Mouse (Mus musculus) embryonic fibroblast, embryonic 13.5 days (primary cell): ENCODE measurements at regions not wholly inside any gene's neighbourhood (a gene's known extent, or its start where the extent isn't known, plus 50 kb on each side); places are given as distances from the start of the nearest gene placed in this dataset.

Experiments
- H3K27ac ChIP-seq: 2 replicates; pipeline ENCODE4 v1.5.1; 2012; ENCODE audit warnings: low read length, control low read depth, inconsistent platforms; ENCODE audit not compliant: insufficient read depth
- H3K4me1 ChIP-seq: 2 replicates; pipeline ENCODE4 v1.6.1; 2011; ENCODE audit warnings: low read length; ENCODE audit not compliant: control insufficient read depth, insufficient read depth
- H3K4me3 ChIP-seq: 2 replicates; pipeline ENCODE4 v1.5.1; 2011; ENCODE audit warnings: mild to moderate bottlenecking, control low read depth, low read length; ENCODE audit not compliant: insufficient read depth
- CTCF ChIP-seq: IDR thresholded peaks from 2 replicates; pipeline ENCODE4 v1.5.1; 2011; ENCODE audit warnings: mild to moderate bottlenecking, control low read depth, low read length, moderate library complexity, borderline replicate concordance; ENCODE audit not compliant: insufficient read depth
- POLR2A ChIP-seq: IDR thresholded peaks from 2 replicates; pipeline ENCODE4 v1.6.1; 2011; ENCODE audit warnings: low read depth, mild to moderate bottlenecking, control low read depth, low read length, moderate library complexity

GRCm38 (mm10) chr2:128316516-128316915 is 190.7 kb downstream of the Bcl2l11 start:
- Histone ChIP-seq H3K4me1 (peaks cover 30% of the 10 kb centered on the region), H3K27ac (no peak overlapping the region), H3K4me3 (no peak overlapping the region)
- TF ChIP-seq CTCF (no peak), POLR2A (no peak)

DNA sequence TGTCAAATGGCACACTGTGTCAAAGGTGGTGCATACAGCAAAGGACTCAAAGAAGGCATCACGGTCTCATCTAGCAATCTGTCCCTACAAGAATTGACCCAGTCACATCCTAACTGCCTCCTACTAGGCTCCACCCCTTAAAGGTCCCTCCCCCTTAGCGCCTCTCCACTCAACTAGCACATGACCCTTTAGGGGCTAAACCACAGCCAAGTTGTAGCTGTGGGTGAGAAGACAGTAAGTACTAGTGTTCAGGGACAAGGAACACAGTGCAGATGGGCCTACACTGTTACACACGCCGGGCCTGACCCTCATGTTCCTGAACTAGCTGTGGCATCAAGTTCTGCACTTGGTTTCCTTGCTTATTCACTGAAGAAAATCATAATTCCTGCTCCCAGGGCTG is 192.4 kb downstream of the Bcl2l11 start:
- Histone ChIP-seq H3K4me1 (peaks cover 21% of the 10 kb centered on the region), H3K27ac (no peak overlapping the region), H3K4me3 (no peak overlapping the region)
- TF ChIP-seq CTCF: no peak
- no peak for TF ChIP-seq POLR2A

DNA sequence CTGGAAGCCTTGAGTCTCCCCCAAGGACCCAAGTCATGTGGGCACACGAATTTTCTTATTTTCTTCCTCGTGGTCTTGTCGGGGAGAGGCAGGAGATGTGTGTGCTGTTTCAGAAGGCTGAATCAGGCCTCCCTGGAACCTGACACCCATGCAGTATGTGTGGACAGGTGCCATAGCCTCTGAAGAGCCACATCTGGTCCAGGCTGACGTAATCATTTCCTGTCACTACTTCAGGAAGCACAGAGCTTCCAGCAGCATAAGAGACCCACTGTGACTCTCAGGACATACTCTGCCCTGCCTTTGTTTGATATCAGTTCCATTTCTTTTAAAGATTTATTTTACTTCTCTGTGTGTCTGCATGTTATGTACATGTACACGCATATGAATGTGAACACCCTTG is 193.1 kb downstream of the Bcl2l11 start:
- Histone ChIP-seq H3K27ac (no peak overlapping the region), H3K4me1 (peaks cover 15% of the 10 kb centered on the region; the same call in 1 of the 2 replicates), H3K4me3 (no peak overlapping the region)
- no peak for TF ChIP-seq POLR2A
- TF ChIP-seq CTCF: no peak

GRCm38 (mm10) chr2:128321475-128321874 is 195.6 kb downstream of the Bcl2l11 start:
- Histone ChIP-seq H3K27ac (no peak overlapping the region), H3K4me1 (peaks cover 19% of the 10 kb centered on the region)
- TF ChIP-seq CTCF (no peak), POLR2A (no peak)

GRCm38 (mm10) chr2:128324256-128325096 is 198.6 kb downstream of the Bcl2l11 start:
- Histone ChIP-seq H3K27ac (peak overlapping the region; percentile 64), H3K4me3 (no peak overlapping the region), H3K4me1 (peaks cover 8% of the 10 kb centered on the region)
- TF ChIP-seq CTCF: no peak
- no peak for TF ChIP-seq POLR2A

More at GRCm38 (mm10) chr2:128321475-128321874, 195.6 kb downstream of the Bcl2l11 start:
- no peak overlapping the region for H3K4me3 ChIP-seq

DNA sequence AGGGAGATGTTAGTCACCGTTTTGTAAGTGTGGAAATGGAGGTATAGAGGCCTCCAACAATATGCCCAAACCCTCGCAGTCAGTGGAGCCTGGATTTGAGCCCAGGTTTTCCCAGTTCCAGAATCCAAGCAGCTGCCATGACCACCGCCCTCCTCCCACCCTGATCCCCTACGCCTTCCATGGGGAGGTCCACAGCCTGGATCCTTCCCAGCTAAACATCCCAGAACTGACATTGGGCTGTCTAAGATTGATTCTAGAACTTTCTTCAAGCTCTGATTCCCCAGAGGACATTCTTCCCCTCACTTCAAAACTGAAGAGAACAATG is 199.2 kb downstream of the Bcl2l11 start:
- Histone ChIP-seq H3K4me1 (peaks cover 5% of the 10 kb centered on the region; the same call in 1 of the 2 replicates), H3K4me3 (no peak overlapping the region), H3K27ac (peak overlapping the region; percentile 28)
- TF ChIP-seq CTCF: no peak
- TF ChIP-seq POLR2A: no peak

DNA sequence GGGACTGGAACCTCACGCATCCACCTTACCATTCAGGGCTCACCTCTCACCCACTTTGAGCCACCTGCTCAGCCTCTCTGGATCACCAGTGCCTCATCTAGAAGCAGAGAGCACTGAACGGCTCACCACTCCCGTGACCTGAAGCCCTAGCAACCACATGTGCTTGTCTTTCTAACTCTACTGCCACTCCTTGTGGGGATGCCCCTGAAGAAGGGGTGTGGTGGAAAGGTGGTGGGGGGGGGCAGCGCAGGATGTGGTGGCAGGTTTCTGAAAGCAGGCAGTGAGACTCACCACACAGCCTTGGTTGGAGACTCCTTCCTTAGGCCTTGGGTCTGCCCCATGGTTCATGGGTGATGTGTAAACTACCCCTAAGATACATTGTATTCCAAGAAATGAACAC is 199.6 kb downstream of the Bcl2l11 start:
- peaks cover 5% of the 10 kb centered on the region; the same call in 1 of the 2 replicates for H3K4me1 ChIP-seq
- peak overlapping the region; percentile 28 for H3K27ac ChIP-seq
- TF ChIP-seq POLR2A (no peak), CTCF (no peak)
- no peak overlapping the region for H3K4me3 ChIP-seq

- Histone ChIP-seq H3K27ac (no peak overlapping the region), H3K4me1 (peaks cover 4% of the 10 kb centered on the region; the same call in 1 of the 2 replicates), H3K4me3 (no peak overlapping the region)
- TF ChIP-seq CTCF (no peak), POLR2A (no peak)
These were observed 205.0 kb downstream of the Bcl2l11 start for GRCm38 (mm10) chr2:128330833-128331232.

- no peak overlapping the region for H3K27ac ChIP-seq
These were observed 205.4 kb downstream of the Bcl2l11 start for GRCm38 (mm10) chr2:128331275-128331674.

GRCm38 (mm10) chr2:128331681-128332080 is 205.8 kb downstream of the Bcl2l11 start:
- Histone ChIP-seq H3K4me3 (no peak overlapping the region), H3K27ac (no peak overlapping the region), H3K4me1 (peaks cover 4% of the 10 kb centered on the region; the same call in 1 of the 2 replicates)
- TF ChIP-seq POLR2A (no peak), CTCF (no peak)

More at GRCm38 (mm10) chr2:128331275-128331674, 205.4 kb downstream of the Bcl2l11 start:
- Histone ChIP-seq H3K4me1 (peaks cover 4% of the 10 kb centered on the region; the same call in 1 of the 2 replicates), H3K4me3 (no peak overlapping the region)
- no peak for TF ChIP-seq CTCF
- TF ChIP-seq POLR2A: no peak
